Mouse (Mus musculus) granulocyte monocyte progenitor cell, adult 5-6 weeks (primary cell): ENCODE results near the gene Tead1. TPM values are rescaled to one million over a fixed set of nuclear protein-coding genes. Genes with fewer than 3 reads are reported as not detected.

Source experiments
- ATAC-seq: replicated peaks from 2 replicates; pipeline ENCODE4 v1.8.0; 2016; ENCODE audit warnings: mild to moderate bottlenecking, moderate TSS enrichment, inconsistent platforms; ENCODE audit not compliant: poor library complexity, severe bottlenecking
- total RNA-seq, 2 experiments: library from RNA; stranded (forward) in 1 of 2; stranded (reverse) in 1 of 2; fragments of 200-712, 200-1000 nt in 1 of 2; fragments of >200 nt in 1 of 2; fragmentation: Nextera tagmentation in 1 of 2; gene quantifications; 2 replicates each; pipeline ENCODE4 v1.2.3; 2014 to 2017

Tead1 gene
- total RNA-seq, 2 experiments from 2014 or later = not detected

- peak; percentile 36 for ATAC-seq
These were observed 275.4 kb downstream of the Tead1 start for GRCm38 (mm10) chr7:112954351-112955102.

- peak; percentile 66 for ATAC-seq
These were observed 276.1 kb downstream of the Tead1 start for GRCm38 (mm10) chr7:112955103-112955827.

- ATAC-seq = no peak
These were observed 276.8 kb downstream of the Tead1 start for GRCm38 (mm10) chr7:112955955-112956354.
